Mouse (Mus musculus): ENCODE results near the gene Mtf2.

DNA sequence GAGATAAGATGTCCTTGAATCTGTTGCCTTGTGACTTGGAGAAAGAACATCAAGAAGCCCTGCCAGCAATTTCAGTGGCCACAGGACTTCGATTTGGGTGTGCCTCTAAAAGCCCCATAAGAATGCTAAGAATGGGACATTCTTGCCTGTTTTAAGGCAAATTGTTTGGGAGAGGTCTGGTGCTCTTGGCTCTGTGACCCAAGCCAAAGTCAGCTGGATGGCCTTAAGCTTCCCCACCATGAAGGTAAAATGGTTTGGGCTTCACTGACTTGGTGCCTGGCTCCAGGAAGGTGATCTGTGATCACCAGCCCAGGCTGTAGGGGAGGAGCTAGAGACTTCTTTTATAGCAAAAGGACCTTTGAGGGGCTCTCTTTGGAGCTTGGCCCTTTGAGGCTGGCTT, 13.3 kb upstream of the Mtf2 start:
- TF ChIP-seq CTCF (IDR thresholded peaks at IDR 0.05; ENCODE audit: borderline replicate concordance, extremely low read depth, insufficient read depth, insufficient read length) (no peak), POLR2A (IDR thresholded peaks at IDR 0.05; ENCODE audit: borderline replicate concordance, extremely low read depth, insufficient read depth, insufficient read length, poor library complexity, severe bottlenecking) (no peak)

All from brain, embryonic 14.5 days (tissue).